Mouse (Mus musculus) olfactory bulb, adult 2 months (tissue): ENCODE measurements around the gene Mlxipl.

Experiments
- CTCF ChIP-seq: fragments of 200-500 bp; IDR thresholded peaks from 2 replicates; pipeline ENCODE4 v1.5.1; 2012; ENCODE audit warnings: low read depth, mild to moderate bottlenecking, low read length, moderate library complexity; ENCODE audit not compliant: insufficient read depth
- POLR2A ChIP-seq: fragments of 200-500 bp; IDR thresholded peaks from 2 replicates; pipeline ENCODE4 v1.6.1; 2012; ENCODE audit warnings: mild to moderate bottlenecking, low read depth, low read length, moderate library complexity; ENCODE audit not compliant: insufficient read depth

- TF ChIP-seq CTCF (no peak), POLR2A (no peak)
Observed at GRCm38 (mm10) chr5:135109017-135109416, 19.3 kb downstream of the Mlxipl start.
